Mouse (Mus musculus) heart, postnatal 0 days (tissue): Measurements from ENCODE around the gene Gnat1. TPM values are rescaled to one million over a fixed set of nuclear protein-coding genes. Genes with fewer than 3 reads are reported as not detected.

Experiments used
- ATAC-seq: fragments of 200-750 bp; cut with Nextera tagmentation; 2 replicates; pipeline ENCODE4 v1.8.0; 2017; ENCODE audit warnings: low read depth, moderate number of reproducible peaks, moderate library complexity; ENCODE audit not compliant: insufficient read depth
- DNase-seq: peaks from one replicate; pipeline ENCODE4 v3.0.0-alpha.2; 2016; ENCODE audit warnings: low spot score
- H3K27ac ChIP-seq: fragments of 300-500 bp; sonication (generic); 2 replicates; pipeline ENCODE4 v1.5.1; 2014; ENCODE audit warnings: low read depth, mild to moderate bottlenecking
- H3K27me3 ChIP-seq: fragments of 300-500 bp; sonication (generic); 2 replicates; pipeline ENCODE4 v1.6.1; 2014; ENCODE audit warnings: low read length, mixed read lengths; ENCODE audit not compliant: control insufficient read depth, insufficient read depth
- H3K36me3 ChIP-seq: fragments of 300-500 bp; sonication (generic); replicated peaks from 2 replicates; pipeline ENCODE4 v1.6.1; 2014; ENCODE audit warnings: low read length, mixed read lengths; ENCODE audit not compliant: control insufficient read depth, insufficient read depth
- H3K4me1 ChIP-seq: fragments of 300-500 bp; sonication (generic); 2 replicates; pipeline ENCODE4 v1.6.1; 2014; ENCODE audit warnings: antibody characterized with exemption; ENCODE audit not compliant: control insufficient read depth, insufficient read depth
- H3K4me2 ChIP-seq: fragments of 300-500 bp; sonication (generic); 2 replicates; pipeline ENCODE4 v1.6.1; 2014; ENCODE audit warnings: low read depth, mild to moderate bottlenecking, low read length, moderate library complexity
- H3K4me3 ChIP-seq: fragments of 300-500 bp; sonication (generic); 2 replicates; pipeline ENCODE4 v1.5.1; 2014; ENCODE audit warnings: low read depth, low read length
- H3K9ac ChIP-seq: fragments of 300-500 bp; sonication (generic); replicated peaks from 2 replicates; pipeline ENCODE4 v1.6.1; 2014; ENCODE audit warnings: low read depth, low read length, mixed read lengths
- H3K9me3 ChIP-seq: fragments of 300-500 bp; sonication (generic); replicated peaks from 2 replicates; pipeline ENCODE4 v1.6.1; 2016; ENCODE audit warnings: low read length; ENCODE audit not compliant: control insufficient read depth
- CTCF ChIP-seq: IDR thresholded peaks from 2 replicates; pipeline ENCODE4 v1.5.1; 2016; ENCODE audit warnings: antibody characterized with exemption, control low read depth, low read depth
- EP300 ChIP-seq: IDR thresholded peaks from 2 replicates; pipeline ENCODE4 v1.6.1; 2016; ENCODE audit warnings: antibody characterized with exemption, low read depth
- WGBS: fragments of 180-500 bp; shearing (Covaris S2); extraction: QIAGEN DNeasy Blood & Tissue Kit; methylation state at CpG from one replicate; pipeline ENCODE4 v1.1.7; 2014; 5-methylcytosine and 5-hydroxymethylcytosine counted together
- polyA plus RNA-seq: library from polyadenylated mRNA; unstranded; fragments of >200 nt; fragmentation: Nextera tagmentation; extraction: Ambion mirVana; gene quantifications from 2 replicates; pipeline ENCODE4 v1.2.1, GENCODE M21; 2015
- total RNA-seq: library from RNA; depleted of rRNA; stranded (reverse); fragments of >200 nt; gene quantifications from 2 replicates; pipeline ENCODE4 v1.2.3, GENCODE M21; 2014; ENCODE audit warnings: low replicate concordance

The Gnat1 gene
- total and polyA plus RNA-seq, 2 experiments from 2014 or later: 0.25 TPM; not detected in 1

GRCm38 (mm10) chr9:107698611-107699190 is 19.2 kb upstream of the Gnat1 start:
- no peak overlapping the region for H3K27ac ChIP-seq
- no peak overlapping the region; the same call in 1 of the 2 replicates for H3K9ac ChIP-seq
- H3K27me3 ChIP-seq: no peaks in the 10 kb centered on the region
- ATAC-seq (no peak), DNase-seq (no peak)
- no peaks in the 10 kb centered on the region for H3K36me3 ChIP-seq
- 44% methylated on average over 14 of the region's 14 CpGs for WGBS
- H3K9me3 ChIP-seq: no peaks in the 10 kb centered on the region
- TF ChIP-seq EP300 (no peak), CTCF (no peak; the same call in 1 of the 2 replicates)
- H3K4me3 ChIP-seq: no peak overlapping the region
- H3K4me1 ChIP-seq: peaks cover 29% of the 10 kb centered on the region
- H3K4me2 ChIP-seq: no peak overlapping the region

- Histone ChIP-seq H3K27ac (no peak overlapping the region), H3K4me2 (no peak overlapping the region), H3K9me3 (no peaks in the 10 kb centered on the region), H3K4me3 (no peak overlapping the region), H3K9ac (no peak overlapping the region), H3K27me3 (no peaks in the 10 kb centered on the region), H3K36me3 (no peaks in the 10 kb centered on the region), H3K4me1 (peaks cover 29% of the 10 kb centered on the region)
- 55% methylated on average over 14 of the region's 14 CpGs for WGBS
- no peak for TF ChIP-seq EP300
- no peak for TF ChIP-seq CTCF
- DNase-seq (no peak), ATAC-seq (no peak)
These were observed 18.5 kb upstream of the Gnat1 start for GRCm38 (mm10) chr9:107697811-107698521.

GRCm38 (mm10) chr9:107696845-107697610 is 17.5 kb upstream of the Gnat1 start:
- Histone ChIP-seq H3K9ac (no peak overlapping the region), H3K27me3 (no peaks in the 10 kb centered on the region), H3K36me3 (no peaks in the 10 kb centered on the region), H3K4me1 (peaks cover 29% of the 10 kb centered on the region), H3K4me2 (no peak overlapping the region), H3K9me3 (no peaks in the 10 kb centered on the region), H3K4me3 (no peak overlapping the region), H3K27ac (peak overlapping the region; percentile 47)
- TF ChIP-seq EP300 (0 out of 2 replicates have a peak, but pooled peaks have one; percentile 24), CTCF (no peak)
- WGBS: 55% methylated on average over 9 of the region's 9 CpGs
- DNase-seq (no peak), ATAC-seq (no peak)

GRCm38 (mm10) chr9:107696106-107696479 is 16.6 kb upstream of the Gnat1 start:
- TF ChIP-seq CTCF (no peak), EP300 (no peak)
- peak overlapping the region; percentile 47 for H3K27ac ChIP-seq
- peaks cover 29% of the 10 kb centered on the region for H3K4me1 ChIP-seq
- no peak overlapping the region for H3K4me3 ChIP-seq
- 44% methylated on average over 6 of the region's 6 CpGs for WGBS
- H3K36me3 ChIP-seq: 0 out of 2 replicates have a peak, but pooled peaks cover 3% of the 10 kb centered on the region
- no peaks in the 10 kb centered on the region for H3K9me3 ChIP-seq
- DNase-seq (no peak), ATAC-seq (no peak)
- no peaks in the 10 kb centered on the region for H3K27me3 ChIP-seq
- H3K4me2 ChIP-seq: no peak overlapping the region
- no peak overlapping the region for H3K9ac ChIP-seq

GRCm38 (mm10) chr9:107695441-107696105 is 16.1 kb upstream of the Gnat1 start:
- Histone ChIP-seq H3K4me2 (no peak overlapping the region), H3K27ac (peak overlapping the region; percentile 47), H3K9ac (no peak overlapping the region), H3K4me1 (peaks cover 28% of the 10 kb centered on the region), H3K36me3 (0 out of 2 replicates have a peak, but pooled peaks cover 7% of the 10 kb centered on the region), H3K27me3 (no peaks in the 10 kb centered on the region), H3K9me3 (no peaks in the 10 kb centered on the region), H3K4me3 (no peak overlapping the region)
- TF ChIP-seq CTCF: no peak
- no peak for TF ChIP-seq EP300
- ATAC-seq: no peak
- DNase-seq: no peak
- 65% methylated on average over 12 of the region's 12 CpGs for WGBS
